Mouse (Mus musculus) thymus, postnatal 0 days (tissue): ENCODE measurements around the gene Ranbp6. TPM values are rescaled to one million over a fixed set of nuclear protein-coding genes. Genes with fewer than 3 reads are reported as not detected.
A peak's percentile ranks its signal among the peaks of the same experiment; 100 is the strongest.

Experiments
- DNase-seq: peaks from one replicate; pipeline ENCODE4 v3.0.0-alpha.2; 2015; ENCODE audit warnings: low spot score
- polyA plus RNA-seq: library from polyadenylated mRNA; unstranded; fragments of >200 nt; fragmentation: Nextera tagmentation; extraction: Ambion mirVana; gene quantifications from 2 replicates; pipeline ENCODE4 v1.2.1, GENCODE M21; 2015

Gene Ranbp6
- 16.9 and 17.8 TPM in 2 replicates for polyA plus RNA-seq

DNA sequence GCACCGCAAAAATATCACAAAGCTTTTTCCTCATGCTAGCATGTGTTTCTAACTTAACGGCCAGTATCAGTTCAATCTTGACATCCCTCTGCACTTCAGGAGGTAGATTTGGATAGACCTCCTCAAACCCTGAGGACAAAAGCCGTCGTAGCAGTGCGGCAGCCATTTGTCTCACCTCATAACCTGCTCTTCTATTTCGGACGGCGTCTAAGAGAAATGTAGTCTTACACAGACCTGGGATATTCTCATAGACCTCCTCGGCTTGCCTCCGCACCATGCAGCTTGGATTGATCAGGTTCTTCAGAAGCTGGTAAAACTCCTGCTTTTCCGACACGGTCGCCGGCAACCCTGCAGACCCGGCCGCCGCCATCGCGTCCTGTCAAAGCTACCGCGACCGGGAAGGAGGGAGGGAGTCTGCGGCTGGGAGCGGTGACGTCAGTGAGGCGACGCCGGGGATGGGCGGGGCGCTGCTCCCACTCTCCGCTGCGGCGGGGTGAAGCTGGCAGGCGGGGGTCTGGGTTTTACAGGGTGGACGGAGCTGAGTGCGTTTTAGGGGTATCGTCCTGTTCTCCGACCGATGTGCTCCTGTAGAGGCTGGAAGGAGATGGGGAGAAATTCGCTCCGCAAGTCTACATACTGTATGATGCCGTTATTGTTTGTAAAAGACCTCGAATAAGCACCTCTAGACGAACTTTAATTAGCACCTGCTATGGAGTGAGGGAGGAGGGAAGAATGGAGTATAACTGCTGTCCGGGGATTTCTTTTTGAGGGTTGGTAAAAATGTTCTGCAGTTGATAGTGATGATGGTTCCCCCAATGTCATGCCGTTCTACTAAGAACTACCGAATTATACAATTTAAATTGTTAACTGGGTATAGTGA lies at the start of gene Ranbp6:
Gene Ranbp6 (minus strand): TSS at position 394 of the 880 bp plus-strand sequence.
- peak; percentile 91 for DNase-seq

DNA sequence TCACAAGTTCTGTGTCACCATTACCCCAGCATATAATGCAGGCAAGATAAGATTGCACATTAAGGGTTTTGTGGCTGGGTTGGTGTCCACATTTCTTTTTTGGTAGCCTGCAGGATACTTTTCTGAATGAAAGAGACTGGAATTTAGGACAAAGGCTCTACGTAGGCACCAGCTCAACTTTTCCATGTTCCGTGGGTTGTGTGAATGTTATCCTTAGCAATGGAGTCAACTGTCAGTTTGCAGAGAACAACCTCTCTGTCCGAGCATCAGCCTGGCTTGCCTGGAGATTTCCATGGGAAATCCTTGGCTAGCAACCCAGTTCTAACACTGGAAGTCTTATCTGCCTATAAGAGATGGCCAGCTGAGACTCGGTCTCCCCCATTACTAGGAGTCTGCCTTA lies 48.0 kb upstream of the Ranbp6 start:
- no peak for DNase-seq

DNA sequence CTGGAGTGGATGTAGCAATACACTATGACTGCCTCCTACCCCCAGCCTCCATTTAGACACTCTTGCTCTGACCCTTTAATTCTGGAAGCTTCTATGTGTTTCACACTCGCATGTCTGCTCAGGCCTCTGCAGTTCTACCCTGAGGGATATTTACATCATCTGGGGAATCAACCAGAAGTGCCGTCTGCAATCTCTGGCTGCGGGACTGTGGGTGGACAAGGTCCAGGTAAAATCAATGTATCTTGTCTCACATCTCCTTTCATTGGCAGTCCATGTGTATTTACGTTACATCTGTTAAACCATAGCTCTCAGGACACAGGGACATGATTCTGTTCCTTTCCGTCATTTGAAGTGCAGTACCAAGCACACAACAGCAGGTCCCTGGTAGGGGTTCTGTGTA lies 44.5 kb upstream of the Ranbp6 start:
- DNase-seq = no peak

DNA sequence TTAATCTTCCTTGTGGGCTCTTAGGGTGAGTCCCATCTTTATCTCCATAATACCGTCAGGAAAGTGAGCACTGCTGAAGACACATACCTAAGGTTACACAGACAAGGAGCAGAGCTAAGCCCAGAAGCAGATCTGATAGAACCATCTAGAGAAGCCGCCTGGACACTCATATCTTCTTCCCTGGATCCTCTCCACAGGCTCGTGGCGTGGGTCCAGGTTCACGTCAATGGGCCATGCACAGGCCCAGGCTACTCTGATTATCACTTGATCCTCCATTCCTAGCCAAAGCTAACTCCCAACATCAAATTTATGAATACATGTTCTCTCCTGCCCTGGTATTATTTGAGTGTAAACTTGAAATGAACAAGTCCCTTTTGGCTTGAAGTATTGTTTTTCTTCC lies 40.9 kb upstream of the Ranbp6 start:
- DNase-seq = no peak

DNA sequence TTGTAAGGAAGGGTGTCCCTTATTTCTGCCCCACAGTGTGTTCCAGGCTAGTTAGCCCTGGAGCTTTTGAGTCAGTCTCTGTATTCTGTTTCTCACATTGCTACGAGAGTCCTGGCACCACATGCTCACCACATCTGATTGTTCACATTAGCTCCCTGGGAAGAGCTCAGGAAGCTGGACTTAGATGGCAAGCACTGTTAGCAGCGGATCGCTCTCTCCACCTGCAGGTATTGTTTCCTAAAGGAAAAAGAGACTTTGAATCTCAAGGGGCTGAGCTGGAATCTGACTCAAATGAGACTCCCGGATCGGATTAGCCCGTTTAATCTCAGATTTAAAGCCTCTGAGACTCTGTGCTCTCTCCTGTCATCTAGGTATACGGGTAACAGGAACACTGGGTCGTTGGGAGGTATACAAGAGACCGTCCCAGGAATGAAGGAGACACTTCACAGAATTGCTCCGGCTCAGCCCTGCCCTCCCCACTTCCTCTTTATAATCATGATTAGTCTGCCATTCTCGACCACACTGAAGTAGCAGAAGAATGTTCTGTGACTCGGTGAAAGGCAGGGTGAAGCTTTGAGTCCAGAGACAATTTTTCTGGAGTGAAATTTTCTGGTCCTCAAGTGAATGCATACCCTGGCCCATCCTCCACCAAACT lies 38.4 kb upstream of the Ranbp6 start:
- no peak for DNase-seq

DNA sequence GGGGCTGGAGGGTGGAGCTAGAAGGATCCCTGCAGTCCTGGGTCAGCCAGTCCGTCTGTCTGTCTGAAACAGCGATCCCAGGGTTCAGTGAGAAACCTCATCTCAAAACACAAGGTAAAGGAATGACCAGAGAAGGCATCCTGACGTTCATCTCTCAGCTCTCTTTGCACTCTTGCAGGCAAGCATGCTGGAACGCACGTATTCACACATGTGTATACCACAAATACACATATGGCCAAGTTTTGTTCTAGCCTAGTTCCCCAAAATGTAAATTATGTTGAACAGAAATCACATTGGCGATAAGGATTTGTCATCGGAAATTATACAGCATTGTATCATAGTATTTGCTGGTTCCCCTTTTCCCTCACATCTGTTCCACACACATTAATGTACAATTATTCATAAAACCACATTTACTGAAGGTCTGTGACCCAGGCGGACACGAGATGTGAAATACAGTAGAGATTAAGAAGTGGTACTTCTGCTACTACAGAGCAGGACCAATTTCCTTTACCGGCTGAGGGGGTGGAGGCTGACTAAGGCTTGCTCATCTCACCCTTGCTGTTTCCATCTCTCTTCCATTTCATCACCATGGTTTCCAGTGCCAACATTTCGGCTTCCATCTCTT lies 37.3 kb upstream of the Ranbp6 start:
- no peak for DNase-seq

DNA sequence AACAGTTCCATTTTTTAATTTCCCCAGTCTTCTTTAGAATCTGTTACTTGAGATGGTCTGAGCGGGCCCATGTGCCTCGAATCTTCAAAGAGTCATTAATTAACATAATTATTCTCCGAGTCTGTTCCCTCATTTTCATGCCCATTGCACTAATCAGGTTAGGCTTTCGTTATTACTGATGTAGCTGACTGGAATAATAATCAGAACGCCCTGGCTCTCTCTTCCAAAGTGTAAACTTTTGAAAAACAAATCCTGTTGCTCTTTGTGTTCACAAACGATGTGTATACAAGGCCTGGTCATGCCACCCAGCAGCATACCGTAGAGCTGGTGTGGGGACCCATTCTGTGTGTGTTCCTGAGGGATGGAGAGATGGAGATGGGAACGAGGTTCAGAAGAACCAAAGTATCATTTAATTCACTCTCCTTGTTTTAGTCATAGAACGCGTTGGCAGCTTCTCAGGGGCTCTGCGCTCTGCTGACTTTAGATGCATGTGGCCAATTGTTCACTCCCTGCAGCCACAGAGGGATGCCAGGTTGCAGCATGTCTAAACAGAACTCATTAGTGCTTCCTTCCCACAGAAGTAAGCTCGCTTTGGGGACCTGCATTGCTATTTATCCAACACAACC lies 31.4 kb upstream of the Ranbp6 start:
- no peak for DNase-seq

DNA sequence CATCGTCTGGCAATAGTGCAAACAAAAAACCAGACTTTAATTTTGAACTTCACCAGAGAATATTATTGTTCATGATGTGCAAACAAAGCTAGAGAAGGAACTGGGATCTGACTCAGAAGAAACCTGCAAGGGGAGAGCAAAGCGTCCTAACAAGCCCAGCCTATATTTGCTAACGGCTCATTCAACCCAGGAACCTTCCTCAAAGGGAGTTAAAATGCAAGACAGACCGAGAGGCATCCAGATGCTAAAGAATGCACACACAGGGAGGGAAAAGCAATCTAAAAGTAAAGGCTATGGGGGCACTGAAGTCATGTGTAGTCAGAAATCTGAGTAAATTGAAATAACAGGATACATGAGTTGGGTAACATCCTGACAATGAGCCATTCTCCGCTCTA lies 30.9 kb upstream of the Ranbp6 start:
- no peak for DNase-seq

DNA sequence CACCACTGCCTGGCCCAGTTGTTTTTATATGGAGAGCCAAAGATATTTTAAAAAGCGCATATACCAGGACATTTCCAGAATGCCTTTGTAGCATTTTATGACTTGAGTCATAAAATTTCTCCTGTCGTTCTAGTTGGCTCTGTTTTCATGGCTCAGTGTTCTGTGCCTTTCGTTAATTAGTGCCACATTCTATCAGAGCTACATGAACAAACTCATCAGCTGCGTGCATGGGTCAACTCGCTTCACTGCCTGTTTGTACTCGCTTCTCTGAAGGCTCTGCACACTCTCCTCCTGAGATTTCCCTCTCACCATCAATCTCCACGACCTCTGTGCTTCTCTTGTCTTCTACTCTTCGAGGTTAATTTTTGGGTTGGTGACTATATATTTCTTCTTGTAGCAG lies 30.2 kb upstream of the Ranbp6 start:
- no peak for DNase-seq

DNA sequence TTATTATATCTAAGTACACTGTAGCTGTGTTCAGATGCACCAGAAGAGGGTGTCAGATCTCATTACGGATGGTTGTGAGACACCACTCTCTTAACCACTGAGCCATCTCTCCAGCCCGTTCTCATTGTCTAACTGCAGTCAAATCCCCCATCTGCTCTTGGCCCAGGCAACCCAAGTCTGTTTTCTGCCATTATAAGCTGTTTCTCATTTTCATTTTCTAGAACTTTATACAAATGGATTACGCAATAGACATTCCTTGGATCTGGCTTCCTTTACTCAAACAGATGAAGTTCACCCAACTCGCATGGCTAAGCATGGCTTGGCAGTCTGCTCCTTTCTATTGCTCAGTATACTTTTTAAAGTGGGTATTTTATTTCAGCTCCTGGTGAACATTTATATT lies 27.9 kb upstream of the Ranbp6 start:
- no peak for DNase-seq

DNA sequence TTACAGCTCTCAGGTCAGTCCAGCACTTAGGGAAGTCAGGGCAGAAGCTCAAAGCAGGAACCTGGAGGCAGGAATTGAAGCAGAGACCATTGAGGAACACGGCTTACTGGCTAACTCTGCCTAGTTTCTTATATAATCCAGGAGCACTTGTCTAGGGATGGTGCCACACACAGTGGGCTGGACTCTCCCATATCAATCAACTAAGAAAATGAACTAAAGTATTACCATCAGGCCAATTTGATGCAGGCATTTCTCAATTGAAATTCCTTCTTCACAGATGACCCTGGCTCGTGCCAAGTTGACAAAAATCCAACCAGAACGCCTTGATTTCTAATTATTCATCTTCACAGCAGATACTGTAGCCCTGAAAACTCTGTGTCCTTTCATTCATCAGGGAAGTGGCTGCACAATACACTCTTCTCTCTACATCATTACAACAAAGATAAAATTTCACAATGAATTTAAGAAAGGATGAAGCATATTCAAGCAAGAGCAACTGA lies 25.9 kb upstream of the Ranbp6 start:
- DNase-seq = no peak

DNA sequence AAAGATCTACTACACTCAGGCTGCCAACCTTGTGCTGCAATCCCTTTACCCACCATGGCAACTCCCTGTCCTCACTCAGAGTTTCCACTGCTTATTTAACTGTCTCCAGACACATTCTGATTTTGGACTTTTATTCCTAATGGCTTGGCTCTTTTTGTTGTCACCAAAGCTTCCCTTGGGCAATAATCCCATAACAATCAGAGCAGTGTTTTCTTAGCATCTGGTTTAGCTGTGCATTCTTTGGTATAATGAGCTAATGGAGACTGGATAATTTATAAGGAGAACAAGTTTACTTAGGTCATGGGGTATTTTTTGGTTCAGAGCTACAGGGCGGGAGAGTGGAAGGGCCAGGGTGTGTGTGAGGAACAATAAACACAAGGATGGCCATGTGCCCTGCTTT lies 25.4 kb upstream of the Ranbp6 start:
- no peak for DNase-seq

DNA sequence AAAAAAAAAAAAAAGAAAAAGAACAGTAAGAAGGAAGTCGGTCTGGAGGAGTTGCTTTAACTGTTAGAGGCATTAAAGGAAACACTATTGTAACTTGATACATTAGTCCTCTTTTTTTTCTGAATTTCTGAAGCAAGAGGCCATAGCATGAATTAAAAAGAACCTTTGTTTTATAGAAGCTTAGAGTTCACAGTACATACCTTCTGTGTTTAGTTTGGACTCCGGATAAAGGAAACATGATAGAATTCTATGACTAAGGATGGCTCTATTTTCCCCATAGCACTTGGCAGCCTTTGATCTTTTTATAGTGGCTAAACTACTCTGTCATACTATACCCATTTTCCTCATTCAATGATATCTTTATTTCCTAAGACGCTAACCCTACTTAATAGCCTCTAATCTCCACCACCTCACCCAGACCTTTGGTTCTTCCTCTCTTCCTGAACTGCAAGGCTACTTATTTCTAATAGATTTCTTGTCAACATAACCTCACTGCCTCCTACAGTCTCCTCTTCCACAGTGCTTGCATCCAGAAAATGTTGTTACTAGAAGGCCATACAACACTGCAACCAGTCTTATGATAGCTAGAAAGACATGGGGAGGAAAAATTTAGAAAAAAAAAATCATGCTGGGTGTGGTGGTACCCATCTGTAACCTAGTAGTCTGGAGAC lies 22.7 kb upstream of the Ranbp6 start:
- no peak for DNase-seq

DNA sequence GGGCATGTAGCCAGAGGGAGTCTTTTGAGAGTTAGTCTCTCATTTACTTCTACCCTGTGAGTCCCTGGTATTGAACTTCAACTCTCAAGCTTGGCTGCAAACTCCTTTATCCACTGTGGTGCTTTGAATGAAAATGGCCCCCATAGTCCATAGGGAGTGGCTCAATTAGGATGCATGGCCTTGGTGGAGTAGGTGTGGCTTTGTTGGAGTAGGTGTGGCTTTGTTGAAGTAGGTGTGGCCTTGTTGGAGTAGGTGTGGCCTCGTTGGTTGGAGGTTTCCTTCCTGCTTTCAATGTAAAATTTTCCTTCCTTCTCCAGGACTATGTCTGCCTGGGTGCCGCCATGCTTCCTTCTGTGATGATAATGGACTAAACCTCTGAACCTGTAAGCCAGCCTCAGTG lies 18.1 kb upstream of the Ranbp6 start:
- DNase-seq = no peak

DNA sequence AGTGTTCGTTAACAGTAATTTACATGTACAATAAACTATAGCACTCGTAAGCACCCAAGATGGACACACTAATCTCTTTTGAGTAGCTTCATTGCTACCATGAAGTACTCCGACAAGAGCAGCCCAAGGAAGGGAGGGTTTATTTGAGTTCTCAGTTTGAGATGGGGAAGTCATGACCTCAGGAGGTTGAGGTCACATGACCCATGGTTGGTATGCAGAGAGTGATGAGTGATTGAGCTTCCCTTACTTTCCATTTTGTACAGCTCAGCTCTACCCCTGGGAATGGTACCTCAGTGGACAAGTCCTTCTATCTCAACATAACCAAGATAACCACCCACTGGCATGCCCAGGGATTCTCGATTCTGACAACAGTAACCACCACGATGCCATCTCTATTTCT lies 15.8 kb upstream of the Ranbp6 start:
- no peak for DNase-seq

DNA sequence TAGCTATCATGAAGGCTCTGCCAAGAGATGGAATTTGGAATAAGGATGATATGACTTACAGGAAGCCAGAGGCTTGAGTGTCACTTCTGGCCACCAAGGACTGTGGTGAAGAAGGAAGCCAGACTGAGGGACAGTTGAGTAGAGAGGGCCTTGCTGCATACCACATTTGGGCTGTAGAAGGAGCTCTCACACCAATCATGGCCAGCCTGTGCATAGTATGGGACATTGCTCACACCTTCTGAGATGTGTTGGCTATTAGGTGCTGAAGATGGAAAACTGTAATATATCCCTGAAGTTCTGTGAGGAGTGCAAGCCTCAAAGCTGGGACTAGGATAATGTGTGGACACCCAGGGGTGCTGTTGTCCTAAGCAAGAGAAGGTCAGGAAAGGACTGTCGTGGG lies 13.9 kb upstream of the Ranbp6 start:
- no peak for DNase-seq

DNA sequence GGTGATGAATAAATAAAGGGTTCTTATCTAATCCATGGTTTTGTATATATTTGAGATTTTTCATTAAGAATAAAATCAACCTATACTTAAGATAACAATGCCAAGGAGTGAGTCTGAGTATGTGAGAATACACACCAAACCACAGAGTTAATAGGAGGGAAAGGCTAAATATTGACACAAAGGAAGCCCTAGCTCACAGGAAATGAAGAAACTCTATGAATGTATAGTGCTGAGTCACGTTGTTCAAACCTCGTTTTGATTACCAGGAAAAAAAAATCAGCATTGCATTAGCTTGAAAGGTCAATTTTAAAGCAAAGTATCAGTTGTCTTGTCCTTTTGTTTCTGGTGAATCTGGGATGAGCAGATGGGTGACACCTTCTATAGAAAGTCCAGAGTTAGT lies 12.2 kb upstream of the Ranbp6 start:
- no peak for DNase-seq

DNA sequence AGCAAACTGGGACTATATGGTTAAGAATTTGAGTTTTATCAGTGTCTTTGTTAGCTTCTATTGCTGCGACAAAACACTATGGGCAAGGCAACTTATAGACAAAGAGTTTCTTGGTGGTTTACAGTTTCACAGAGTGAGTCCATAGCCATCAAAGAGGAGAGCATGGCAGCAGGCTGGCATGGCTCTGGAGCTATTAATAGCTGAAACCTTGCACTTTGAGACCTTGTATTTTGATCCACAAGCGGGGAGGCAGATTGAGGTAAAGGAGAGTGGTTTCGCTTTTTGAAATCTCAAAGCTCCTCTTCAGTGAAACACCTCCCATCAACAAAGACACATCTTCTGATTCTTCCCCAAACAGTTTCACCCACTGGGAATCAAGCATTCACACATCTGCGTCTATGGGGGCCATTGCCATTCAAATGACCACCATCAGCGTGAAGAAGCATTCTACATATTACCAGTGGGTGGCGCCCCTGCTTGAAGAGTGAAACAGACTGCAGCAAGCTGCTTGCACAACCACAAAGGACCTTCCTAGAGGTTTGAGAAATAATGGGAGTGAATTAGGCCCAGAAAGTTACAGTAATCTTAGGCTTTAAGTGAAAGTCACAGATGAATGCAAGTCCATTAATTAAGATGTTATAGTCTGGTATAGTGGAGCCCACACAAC lies 11.4 kb upstream of the Ranbp6 start:
- DNase-seq = peak; percentile 39

DNA sequence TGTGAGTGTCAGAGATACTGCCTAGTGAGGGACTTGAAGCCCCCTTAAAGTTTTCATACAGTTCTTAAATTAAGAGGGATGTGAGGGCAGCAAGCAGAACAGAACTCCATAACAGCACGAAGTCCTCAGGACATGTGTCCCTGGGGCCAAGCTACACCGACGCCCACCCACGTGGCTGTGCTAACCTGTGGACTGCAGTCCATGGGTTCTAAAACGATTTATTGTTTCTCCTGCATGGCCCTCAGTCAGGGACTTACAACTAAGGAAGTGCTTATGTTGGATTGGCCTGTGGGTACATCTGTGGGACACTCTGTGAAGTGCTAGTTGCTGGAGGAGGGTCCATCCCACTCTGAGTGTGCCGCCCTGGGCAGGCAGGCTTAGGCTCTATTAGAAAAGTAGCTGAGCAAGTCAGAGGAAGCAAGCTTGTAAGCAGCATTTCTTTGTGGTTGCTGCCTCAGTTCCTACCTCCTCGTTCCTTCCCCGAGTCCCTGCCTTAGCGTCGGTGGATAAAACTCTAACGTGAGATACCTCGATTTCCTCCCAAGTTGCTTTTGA lies 10.8 kb upstream of the Ranbp6 start:
- no peak for DNase-seq

DNA sequence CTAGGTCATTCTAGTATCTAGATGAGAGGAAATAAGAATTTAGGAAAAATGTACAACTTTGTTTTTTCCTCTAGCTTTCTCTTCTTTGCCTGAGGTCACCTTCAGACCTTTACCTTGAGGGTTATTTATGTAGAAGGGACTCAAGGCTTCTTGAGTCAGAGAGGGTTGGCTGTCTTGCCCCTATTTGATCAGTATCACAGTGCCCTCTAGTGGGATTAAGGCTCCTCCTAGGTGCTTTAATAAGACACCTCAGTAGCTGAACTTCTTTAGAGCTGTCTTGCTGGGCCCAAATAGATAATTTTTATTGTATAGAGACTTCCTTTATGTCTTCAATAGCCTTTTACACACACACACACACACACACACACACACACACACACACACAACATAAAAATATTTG lies 8.2 kb upstream of the Ranbp6 start:
- peak; percentile 75 for DNase-seq
